Mouse (Mus musculus) forebrain, embryonic 10.5 days (tissue): ENCODE results near the gene Bco2. TPM values are rescaled to one million over a fixed set of nuclear protein-coding genes. Genes with fewer than 3 reads are reported as not detected.

Source experiments
- DNase-seq: peaks from one replicate; pipeline ENCODE4 v3.0.0-alpha.2; 2017; ENCODE audit warnings: low spot score; ENCODE audit errors: extremely low spot score
- H3K27ac ChIP-seq: fragments of 300-500 bp; sonication (generic); 2 replicates; pipeline ENCODE4 v1.5.1; 2016; ENCODE audit warnings: mild to moderate bottlenecking
- H3K27me3 ChIP-seq: fragments of 300-500 bp; sonication (generic); 2 replicates; pipeline ENCODE4 v1.6.1; 2016; ENCODE audit warnings: mild to moderate bottlenecking; ENCODE audit not compliant: poor library complexity, severe bottlenecking
- H3K36me3 ChIP-seq: fragments of 300-500 bp; sonication (generic); replicated peaks from 2 replicates; pipeline ENCODE4 v1.6.1; 2016; ENCODE audit warnings: mild to moderate bottlenecking, moderate library complexity
- H3K4me1 ChIP-seq: fragments of 300-500 bp; sonication (generic); 2 replicates; pipeline ENCODE4 v1.6.1; 2016
- H3K4me3 ChIP-seq: fragments of 300-500 bp; sonication (generic); 2 replicates; pipeline ENCODE4 v1.5.1; 2016; ENCODE audit warnings: mild to moderate bottlenecking, moderate library complexity
- H3K9me3 ChIP-seq: fragments of 300-500 bp; sonication (generic); 2 replicates; pipeline ENCODE4 v1.6.1; 2016; ENCODE audit warnings: mild to moderate bottlenecking, moderate library complexity
- WGBS: fragments of 180-500 bp; shearing (Covaris S2); methylation state at CpG from one replicate; pipeline ENCODE4 v1.1.7; 2016; 5-methylcytosine and 5-hydroxymethylcytosine counted together
- polyA plus RNA-seq: library from polyadenylated mRNA; unstranded; fragments of >200 nt; fragmentation: Nextera tagmentation; extraction: Ambion mirVana; gene quantifications from 2 replicates; pipeline ENCODE4 v1.2.1, GENCODE M21; 2016

Bco2 gene
- 0.25 TPM in 2 replicates for polyA plus RNA-seq

- Histone ChIP-seq H3K27me3 (no peaks in the 10 kb centered on the region), H3K4me3 (peak within 1 kb of the TSS; percentile 43), H3K27ac (peak within 1 kb of the TSS; percentile 85), H3K36me3 (no peaks in the 10 kb centered on the region), H3K9me3 (no peaks in the 10 kb centered on the region), H3K4me1 (peaks cover 21% of the 10 kb centered on the region)
- WGBS, result 5% methylated on average over 2 of the region's 2 CpGs
- DNase-seq, result no peak
Measured at GRCm38 (mm10) chr9:50555094-50555446, at the start of gene Bco2. Gene Bco2, minus strand, starts transcription at chr9:50555181.

- WGBS, result 8% methylated on average over 6 of the region's 6 CpGs
- peaks cover 56% of the 10 kb centered on the region for H3K36me3 ChIP-seq
- H3K27ac ChIP-seq, result peak overlapping the region; percentile 96
Measured at GRCm38 (mm10) chr9:50604338-50604737, 49.4 kb upstream of the Bco2 start.

GRCm38 (mm10) chr9:50603998-50604324 lies 49.0 kb upstream of the Bco2 start:
- peaks cover 56% of the 10 kb centered on the region for H3K36me3 ChIP-seq
- DNase-seq, result no peak
- H3K9me3 ChIP-seq, result no peaks in the 10 kb centered on the region
- H3K27ac ChIP-seq, result peak overlapping the region; percentile 96
- H3K27me3 ChIP-seq, result no peaks in the 10 kb centered on the region
- WGBS, result under 1% methylated on average over 24 of the region's 24 CpGs
- peaks cover 30% of the 10 kb centered on the region for H3K4me1 ChIP-seq
- H3K4me3 ChIP-seq, result peak overlapping the region; percentile 92

More at GRCm38 (mm10) chr9:50604338-50604737, 49.4 kb upstream of the Bco2 start:
- H3K27me3 ChIP-seq, result no peaks in the 10 kb centered on the region
- peaks cover 30% of the 10 kb centered on the region for H3K4me1 ChIP-seq
- H3K4me3 ChIP-seq, result peak overlapping the region; percentile 92
- no peaks in the 10 kb centered on the region for H3K9me3 ChIP-seq
- no peak for DNase-seq

- under 1% methylated on average over 48 of the region's 48 CpGs for WGBS
Measured at GRCm38 (mm10) chr9:50603189-50603997, 48.4 kb upstream of the Bco2 start, which contains the start of the genes Sdhd and Timm8b. Gene Sdhd, minus strand, starts transcription at chr9:50603812. Gene Timm8b, plus strand, starts transcription at chr9:50603910.

GRCm38 (mm10) chr9:50602055-50602845 lies 47.3 kb upstream of the Bco2 start:
- DNase-seq, result no peak
- Histone ChIP-seq H3K9me3 (no peaks in the 10 kb centered on the region), H3K36me3 (peaks cover 56% of the 10 kb centered on the region), H3K27ac (no peak overlapping the region), H3K4me1 (peaks cover 30% of the 10 kb centered on the region), H3K4me3 (peak overlapping the region; percentile 92), H3K27me3 (no peaks in the 10 kb centered on the region)
- 89% methylated on average over 7 of the region's 7 CpGs for WGBS

More at GRCm38 (mm10) chr9:50603189-50603997, 48.4 kb upstream of the Bco2 start, which contains the start of the genes Sdhd and Timm8b:
- Histone ChIP-seq H3K27me3 (no peaks in the 10 kb centered on the region), H3K9me3 (no peaks in the 10 kb centered on the region), H3K4me3 (peak within 1 kb of the TSS; percentile 92), H3K4me1 (peaks cover 30% of the 10 kb centered on the region), H3K27ac (peak within 1 kb of the TSS; percentile 96), H3K36me3 (peaks cover 56% of the 10 kb centered on the region)
- peak; percentile 94 for DNase-seq

- WGBS, result 92% methylated on average over 6 of the region's 6 CpGs
- Histone ChIP-seq H3K27ac (no peak overlapping the region), H3K4me1 (peaks cover 30% of the 10 kb centered on the region), H3K4me3 (no peak overlapping the region), H3K27me3 (no peaks in the 10 kb centered on the region), H3K36me3 (peaks cover 56% of the 10 kb centered on the region), H3K9me3 (no peaks in the 10 kb centered on the region)
- no peak for DNase-seq
Measured at GRCm38 (mm10) chr9:50601536-50601935, 46.6 kb upstream of the Bco2 start.

- 95% methylated on average over 8 of the region's 8 CpGs for WGBS
- H3K27ac ChIP-seq, result no peak overlapping the region
- H3K4me3 ChIP-seq, result no peak overlapping the region
- H3K36me3 ChIP-seq, result peaks cover 62% of the 10 kb centered on the region
- peaks cover 7% of the 10 kb centered on the region for H3K4me1 ChIP-seq
- no peaks in the 10 kb centered on the region for H3K9me3 ChIP-seq
- H3K27me3 ChIP-seq, result no peaks in the 10 kb centered on the region
- DNase-seq, result no peak
Measured at GRCm38 (mm10) chr9:50596973-50597372, 42.0 kb upstream of the Bco2 start.

GRCm38 (mm10) chr9:50594794-50595417 lies 39.9 kb upstream of the Bco2 start:
- no peaks in the 10 kb centered on the region for H3K9me3 ChIP-seq
- WGBS, result 86% methylated on average over 12 of the region's 12 CpGs
- DNase-seq, result no peak
- H3K4me3 ChIP-seq, result no peak overlapping the region
- no peaks in the 10 kb centered on the region for H3K4me1 ChIP-seq
- peaks cover 55% of the 10 kb centered on the region for H3K36me3 ChIP-seq
- H3K27ac ChIP-seq, result no peak overlapping the region
- H3K27me3 ChIP-seq, result no peaks in the 10 kb centered on the region

GRCm38 (mm10) chr9:50593544-50593943 lies 38.6 kb upstream of the Bco2 start:
- Histone ChIP-seq H3K27ac (no peak overlapping the region), H3K27me3 (no peaks in the 10 kb centered on the region), H3K9me3 (no peaks in the 10 kb centered on the region), H3K36me3 (peaks cover 41% of the 10 kb centered on the region), H3K4me3 (no peak overlapping the region), H3K4me1 (no peaks in the 10 kb centered on the region)
- peak; percentile 19 for DNase-seq
- WGBS, result 87% methylated on average over 3 of the region's 3 CpGs

- WGBS, result 88% methylated on average over 9 of the region's 9 CpGs
- Histone ChIP-seq H3K9me3 (no peaks in the 10 kb centered on the region), H3K27ac (no peak overlapping the region), H3K36me3 (peaks cover 36% of the 10 kb centered on the region), H3K4me1 (no peaks in the 10 kb centered on the region), H3K27me3 (no peaks in the 10 kb centered on the region), H3K4me3 (no peak overlapping the region)
- DNase-seq, result no peak
Measured at GRCm38 (mm10) chr9:50592955-50593354, 38.0 kb upstream of the Bco2 start.

GRCm38 (mm10) chr9:50590856-50591518 lies 36.0 kb upstream of the Bco2 start:
- no peak overlapping the region for H3K27ac ChIP-seq
- no peak for DNase-seq
- H3K27me3 ChIP-seq, result no peaks in the 10 kb centered on the region
- WGBS, result 84% methylated on average over 10 of the region's 10 CpGs
- H3K9me3 ChIP-seq, result no peaks in the 10 kb centered on the region
- H3K36me3 ChIP-seq, result peaks cover 16% of the 10 kb centered on the region
- H3K4me1 ChIP-seq, result no peaks in the 10 kb centered on the region
- H3K4me3 ChIP-seq, result no peak overlapping the region

GRCm38 (mm10) chr9:50586955-50587354 lies 32.0 kb upstream of the Bco2 start:
- Histone ChIP-seq H3K4me1 (no peaks in the 10 kb centered on the region), H3K4me3 (no peak overlapping the region), H3K9me3 (no peaks in the 10 kb centered on the region), H3K27me3 (no peaks in the 10 kb centered on the region), H3K27ac (no peak overlapping the region), H3K36me3 (no peaks in the 10 kb centered on the region)
- no peak for DNase-seq
- 81% methylated on average over 4 of the region's 4 CpGs for WGBS
